Mouse (Mus musculus) MEL (cell line): ENCODE results near the gene Adprh. TPM values are rescaled to one million over a fixed set of nuclear protein-coding genes. Genes with fewer than 3 reads are reported as not detected.

Experiments used
- DNase-seq: peaks from one replicate; pipeline ENCODE4 v3.0.0; 2011; ENCODE audit warnings: low read depth, low spot score
- H3K27ac ChIP-seq: 2 replicates; pipeline ENCODE4 v1.5.1; 2012; ENCODE audit warnings: low read depth, mild to moderate bottlenecking, control low read depth, low read length, moderate library complexity; ENCODE audit not compliant: control insufficient read depth
- H3K27me3 ChIP-seq, 2 experiments: fragments of 150-350 bp in 1 of 2; sonication (generic) in 1 of 2; 2 replicates each; pipeline ENCODE4 v1.6.1; 2012; ENCODE audit warnings: low read length in 2 of 2, mild to moderate bottlenecking in 2 of 2, improper control_type of control experiment in 1 of 2, moderate library complexity in 1 of 2; ENCODE audit not compliant: insufficient read depth in 2 of 2, control insufficient read depth in 1 of 2
- H3K36me3 ChIP-seq, 2 experiments: 2 replicates each; pipeline ENCODE4 v1.6.1; 2012 to 2014; ENCODE audit warnings: low read length in 2 of 2, improper control_type of control experiment in 1 of 2, inconsistent platforms in 1 of 2, mild to moderate bottlenecking in 1 of 2; ENCODE audit not compliant: insufficient read depth in 2 of 2, control insufficient read depth in 1 of 2
- H3K4me1 ChIP-seq, 2 experiments: fragments of 150-350 bp in 1 of 2; sonication (generic) in 1 of 2; 2 replicates each; pipeline ENCODE4 v1.6.1; 2012; ENCODE audit warnings: low read length in 2 of 2, improper control_type of control experiment in 1 of 2, mild to moderate bottlenecking in 1 of 2; ENCODE audit not compliant: insufficient read depth in 2 of 2, control insufficient read depth in 1 of 2
- H3K4me3 ChIP-seq, 2 experiments: fragments of 150-350 bp in 1 of 2; sonication (generic) in 1 of 2; 2 replicates each; pipeline ENCODE4 v1.5.1; 2012; ENCODE audit warnings: low read depth in 2 of 2, low read length in 2 of 2, mild to moderate bottlenecking in 2 of 2, moderate library complexity in 2 of 2, control low read depth in 1 of 2, improper control_type of control experiment in 1 of 2; ENCODE audit not compliant: control insufficient read depth in 1 of 2, insufficient read depth in 1 of 2
- H3K79me2 ChIP-seq: 2 replicates; pipeline ENCODE4 v1.6.1; 2012; ENCODE audit warnings: mild to moderate bottlenecking, low read length, moderate library complexity; ENCODE audit not compliant: control insufficient read depth, poor library complexity, insufficient read depth
- H3K9ac ChIP-seq: 2 replicates; pipeline ENCODE4 v1.6.1; 2012; ENCODE audit warnings: low read depth, mild to moderate bottlenecking, control low read depth, low read length, moderate library complexity; ENCODE audit not compliant: control insufficient read depth, poor library complexity, severe bottlenecking
- H3K9me3 ChIP-seq: fragments of 150-350 bp; sonication (generic); replicated peaks from 2 replicates; pipeline ENCODE4 v1.6.1; 2012; ENCODE audit warnings: mild to moderate bottlenecking, low read length, improper control_type of control experiment, moderate library complexity; ENCODE audit not compliant: insufficient read depth
- E2F4 ChIP-seq: IDR thresholded peaks from 2 replicates; pipeline ENCODE4 v1.6.1; 2011; ENCODE audit warnings: low read depth, low read length, improper control_type of control experiment, borderline replicate concordance
- GABPA ChIP-seq: IDR thresholded peaks from 2 replicates; pipeline ENCODE4 v1.6.1; 2012; ENCODE audit warnings: low read depth, mild to moderate bottlenecking, inconsistent platforms, low read length, improper control_type of control experiment, moderate library complexity
- HCFC1 ChIP-seq: IDR thresholded peaks from 2 replicates; pipeline ENCODE4 v1.6.1; 2012; ENCODE audit warnings: low read depth, mild to moderate bottlenecking, inconsistent platforms, low read length, improper control_type of control experiment, moderate library complexity
- MAFK ChIP-seq: IDR thresholded peaks from 2 replicates; pipeline ENCODE4 v1.6.1; 2011; ENCODE audit warnings: low read depth, mild to moderate bottlenecking, low read length, improper control_type of control experiment, borderline replicate concordance
- MAZ ChIP-seq: IDR thresholded peaks from 2 replicates; pipeline ENCODE4 v1.6.1; 2012; ENCODE audit warnings: low read depth, mild to moderate bottlenecking, inconsistent platforms, low read length, improper control_type of control experiment
- MXI1 ChIP-seq: IDR thresholded peaks from 2 replicates; pipeline ENCODE4 v1.6.1; 2011; ENCODE audit warnings: mild to moderate bottlenecking, low read depth, low read length, improper control_type of control experiment
- MYC ChIP-seq: IDR thresholded peaks from 2 replicates; pipeline ENCODE4 v1.6.1; 2011; ENCODE audit warnings: low read depth, mild to moderate bottlenecking, low read length, improper control_type of control experiment, moderate library complexity
- POLR2AphosphoS5 ChIP-seq: IDR thresholded peaks from 2 replicates; pipeline ENCODE4 v1.6.1; 2012; ENCODE audit warnings: low read depth, borderline replicate concordance, mild to moderate bottlenecking, inconsistent platforms, low read length, moderate library complexity, mixed read lengths
- TAL1 ChIP-seq: IDR thresholded peaks from 2 replicates; pipeline ENCODE4 v1.6.1; 2012; ENCODE audit warnings: mild to moderate bottlenecking, inconsistent platforms, low read length, moderate library complexity, mixed read lengths
- USF2 ChIP-seq, 2 experiments: IDR thresholded peaks; 2 replicates each; pipeline ENCODE4 v1.6.1; 2011 to 2012; ENCODE audit warnings: improper control_type of control experiment in 2 of 2, low read length in 2 of 2, borderline replicate concordance in 1 of 2, inconsistent platforms in 1 of 2, low read depth in 1 of 2, mild to moderate bottlenecking in 1 of 2; ENCODE audit not compliant: insufficient read depth in 1 of 2
- ZKSCAN1 ChIP-seq: IDR thresholded peaks from 2 replicates; pipeline ENCODE4 v1.6.1; 2012; ENCODE audit warnings: low read depth, mild to moderate bottlenecking, inconsistent platforms, low read length, improper control_type of control experiment, moderate library complexity
- polyA plus RNA-seq, 2 experiments: library from polyadenylated mRNA; stranded (reverse) in 1 of 2; unstranded in 1 of 2; fragments of >175 nt in 1 of 2; fragments of >200 nt in 1 of 2; gene quantifications; 2 replicates each; pipeline versions ENCODE4 v1.2.1 to v1.2.4; 2012; ENCODE audit warnings: low replicate concordance in 2 of 2, low read depth in 1 of 2; ENCODE audit not compliant: insufficient read length in 2 of 2, insufficient read depth in 1 of 2, missing spikeins in 1 of 2
- total RNA-seq: library from RNA; depleted of rRNA; stranded (reverse); fragments of 300-350 nt; gene quantifications from 2 replicates; pipeline ENCODE4 v1.2.3, GENCODE M21; 2012

Gene Adprh
- total and polyA plus RNA-seq, 3 experiments = 20.1 to 86.7 TPM; not detected in 1

DNA sequence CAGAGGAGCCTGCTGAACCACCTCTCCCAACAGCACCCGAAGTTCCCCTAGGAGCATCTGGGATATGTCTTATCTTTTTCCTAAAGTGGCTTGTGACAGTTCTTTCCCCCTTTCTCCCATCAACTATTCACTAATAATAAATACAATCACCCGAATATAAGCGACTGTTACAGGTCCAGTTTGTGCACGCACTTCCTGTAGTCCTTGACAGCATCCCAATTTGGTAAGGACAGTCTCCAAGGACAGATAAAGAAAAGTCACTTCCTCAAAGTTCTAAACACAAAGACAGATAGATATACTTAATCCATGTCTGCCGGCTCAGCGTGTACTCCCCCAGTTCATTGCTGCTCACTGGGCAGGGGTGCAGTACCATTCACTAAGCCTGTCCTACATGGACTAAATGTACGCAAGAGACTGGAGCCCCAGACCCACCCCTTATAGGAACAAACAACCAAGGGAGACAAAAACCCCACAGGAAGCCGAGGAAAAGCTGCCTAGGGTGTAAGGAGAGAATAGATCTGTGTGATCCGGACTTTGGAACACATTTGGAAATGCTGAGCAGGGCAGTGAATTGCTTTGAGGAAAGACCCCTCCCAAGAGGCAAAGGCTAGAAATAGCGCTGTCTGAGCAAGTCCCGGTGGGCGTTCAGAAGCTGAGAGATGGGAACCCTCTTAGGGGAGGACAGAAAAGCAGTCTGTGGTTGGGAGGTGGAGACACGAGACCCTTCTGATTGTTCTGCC is 20.9 kb downstream of the Adprh start (continued):
- TF ChIP-seq MXI1 = no peak
- no peak for TF ChIP-seq POLR2AphosphoS5
- TF ChIP-seq, all 39 proteins: peak for 4

DNA sequence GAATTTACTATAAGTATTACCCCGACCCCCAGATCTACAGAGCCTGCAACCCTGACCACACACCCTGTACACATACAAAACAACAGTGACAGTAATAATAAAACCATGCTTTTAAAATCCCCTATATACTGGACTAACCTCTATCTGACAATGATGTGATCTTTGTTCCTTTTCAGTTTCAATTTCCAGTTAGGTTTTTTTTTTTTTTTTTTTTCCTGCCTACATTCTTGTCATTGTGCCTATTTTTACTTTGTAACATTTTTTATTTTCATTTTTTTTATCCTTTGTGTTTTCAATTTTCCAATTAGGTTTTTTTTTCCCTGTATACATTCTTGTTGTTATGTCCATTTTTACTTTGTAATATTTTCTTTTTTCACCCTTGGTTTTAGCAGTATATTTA is 26.7 kb downstream of the Adprh start:
- no peak for DNase-seq

DNA sequence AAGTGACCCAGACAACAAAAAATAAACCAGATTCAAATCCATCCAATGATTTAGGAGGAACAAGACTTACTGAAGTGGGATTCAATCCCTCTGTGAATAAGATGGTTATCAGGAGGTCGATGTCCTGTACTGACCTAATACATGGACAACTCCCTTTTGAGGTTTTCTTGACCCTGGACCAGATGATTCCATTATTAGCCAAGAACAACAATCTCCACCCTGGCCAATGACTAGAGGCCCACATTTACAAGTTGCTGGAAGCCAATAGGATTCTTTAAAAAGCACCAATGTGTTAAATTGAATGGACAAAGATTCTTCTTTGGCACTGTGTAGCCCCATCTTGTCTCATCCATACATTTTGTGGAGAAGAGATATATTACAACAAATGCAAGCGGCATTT is 27.1 kb downstream of the Adprh start:
- Histone ChIP-seq H3K36me3 (no peaks in the 10 kb centered on the region; a peak in 2 of 4 replicates), H3K4me1 (peaks cover 0 to 5% of the 10 kb centered on the region in 2 experiments; a peak in 2 of 4 replicates), H3K79me2 (no peaks in the 10 kb centered on the region), H3K4me3 (no peak overlapping the region), H3K9ac (no peak overlapping the region), H3K9me3 (no peaks in the 10 kb centered on the region), H3K27me3 (peaks cover 3 to 10% of the 10 kb centered on the region in 2 experiments; a peak in 3 of 4 replicates), H3K27ac (no peak overlapping the region)
- no peak for DNase-seq
- no peak for TF ChIP-seq USF2 (IDR thresholded peaks at IDR 0.05; ENCODE audit: borderline replicate concordance in 1 of 2, insufficient read depth in 1 of 2, low read depth in 1 of 2, low read length in 2 of 2)
- no peak for TF ChIP-seq GABPA
- no peak for TF ChIP-seq MAFK
- no peak for TF ChIP-seq HCFC1
- no peak for TF ChIP-seq POLR2AphosphoS5
- no peak for TF ChIP-seq MAZ

More for the DNA sequence above, 26.7 kb downstream of the Adprh start:
- Histone ChIP-seq H3K79me2 (no peaks in the 10 kb centered on the region), H3K9ac (no peak overlapping the region), H3K27me3 (peaks cover 3 to 5% of the 10 kb centered on the region in 2 experiments; a peak in 3 of 4 replicates), H3K4me3 (no peak overlapping the region), H3K4me1 (peaks cover 0 to 8% of the 10 kb centered on the region in 2 experiments; a peak in 3 of 4 replicates), H3K36me3 (no peaks in the 10 kb centered on the region; a peak in 2 of 4 replicates), H3K9me3 (no peaks in the 10 kb centered on the region), H3K27ac (no peak overlapping the region)
- no peak for TF ChIP-seq TAL1
- TF ChIP-seq MYC = no peak
- no peak for TF ChIP-seq MAFK
- TF ChIP-seq E2F4 = no peak
- no peak for TF ChIP-seq GABPA
- TF ChIP-seq ZKSCAN1 = no peak
